Mouse (Mus musculus) erythroblast, embryonic 14.5 days (primary cell): ENCODE measurements around the gene Ap1s2.

Experiments used
- GATA1 ChIP-seq: IDR thresholded peaks from 2 replicates; pipeline ENCODE4 v1.6.1; 2012; ENCODE audit warnings: low read length, inconsistent platforms, mixed read lengths
- TAL1 ChIP-seq: IDR thresholded peaks from 3 replicates; pipeline ENCODE4 v1.6.1; 2012; ENCODE audit warnings: low read length, inconsistent platforms, mixed read lengths

GRCm38 (mm10) chrX:163909381-163909780 lies 564 bp downstream of the Ap1s2 start:
- TF ChIP-seq TAL1 = no peak
- TF ChIP-seq GATA1 = no peak
